Comparison of ENCODE assay signal across 8 mouse cellular contexts in genomic region chr8:70869601-70870041, GRCm38 (mm10). TPM values are rescaled to one million over a fixed set of nuclear protein-coding genes. Genes with fewer than 3 reads are reported as not detected.
A peak's percentile ranks its signal among the peaks of the same experiment; 100 is the strongest.
DNase-seq lines count a peak whose midpoint lies in the region; ATAC-seq and TF ChIP-seq lines count a peak whose summit lies in the region.

No protein-coding gene starts in this region.

- 0 out of 2 replicates have a peak, but pooled peaks cover 1% of the 10 kb centered on the region for H3K27me3 ChIP-seq in intestine, embryonic 16.5 days (replicated peaks; ENCODE audit: control insufficient read depth, insufficient read depth, low read length)
- no peaks in the 10 kb centered on the region for H3K27me3 ChIP-seq in midbrain, embryonic 11.5 days (ENCODE audit: control insufficient read depth, insufficient read depth, low read length)

- no peak overlapping the region for H3K4me3 ChIP-seq in cortical plate, adult 2 months (ENCODE audit: insufficient read depth, low read length)
- H3K4me3 ChIP-seq in intestine, embryonic 16.5 days (ENCODE audit: low read length): no peak overlapping the region
- H3K4me3 ChIP-seq in midbrain, embryonic 11.5 days (ENCODE audit: low read depth, low read length): 0 out of 2 replicates have a peak overlapping the region, but pooled peaks have one; percentile 7

- DNase-seq in cerebellum, adult 11 months: peak; percentile 62
- peak; percentile 51 to 72 for DNase-seq in gastrocnemius, adult 8-10 months (ENCODE audit: low spot score in 2 of 2)
- DNase-seq in left cerebral cortex, postnatal 36 days (ENCODE audit: low spot score in 2 of 2): peak; percentile 73 to 75
- DNase-seq in midbrain, embryonic 11.5 days (ENCODE audit: low spot score, missing footprints): peak; percentile 95
- DNase-seq in skeletal muscle tissue, adult 2 months (ENCODE audit: low read depth, low spot score): peak; percentile 61

- no peaks in the 10 kb centered on the region for H3K36me3 ChIP-seq in intestine, embryonic 16.5 days (ENCODE audit: control insufficient read depth, insufficient read depth, low read length)
- peaks cover 4% of the 10 kb centered on the region; the same call in 1 of the 2 replicates for H3K36me3 ChIP-seq in midbrain, embryonic 11.5 days (ENCODE audit: control insufficient read depth, insufficient read depth, low read length)

- H3K9me3 ChIP-seq in intestine, embryonic 16.5 days (ENCODE audit: control insufficient read depth, low read length): no peaks in the 10 kb centered on the region
- no peaks in the 10 kb centered on the region for H3K9me3 ChIP-seq in midbrain, embryonic 11.5 days (ENCODE audit: control insufficient read depth, low read length)

- no peak overlapping the region for H3K4me2 ChIP-seq in intestine, embryonic 16.5 days (ENCODE audit: low read depth, low read length)
- no peak overlapping the region for H3K4me2 ChIP-seq in midbrain, embryonic 11.5 days

- no peak for ATAC-seq in cerebellum, adult (ENCODE audit: insufficient number of reproducible peaks, low FRiP score, low TSS enrichment)
- 0 out of 2 replicates have a peak, but pooled peaks have one; percentile 9 for ATAC-seq in intestine, embryonic 16.5 days
- ATAC-seq in midbrain, embryonic 11.5 days (ENCODE audit: low FRiP score): no peak; the same call in 1 of the 2 replicates

- no peak for TF ChIP-seq POLR2A in cortical plate, adult 2 months (IDR thresholded peaks at IDR 0.05; ENCODE audit: extremely low read depth, insufficient read depth, low read length)

- H3K27ac ChIP-seq in cortical plate, adult 2 months (ENCODE audit: insufficient read depth, low read length): no peak overlapping the region
- no peak overlapping the region for H3K27ac ChIP-seq in intestine, embryonic 16.5 days (ENCODE audit: low read length)
- H3K27ac ChIP-seq in midbrain, embryonic 11.5 days (ENCODE audit: low read depth, low read length): peak overlapping the region; percentile 32; the same call in 1 of the 2 replicates

- 52% methylated on average over 16 of the region's 16 CpGs for WGBS in intestine, embryonic 16.5 days
- 47% methylated on average over 16 of the region's 16 CpGs for WGBS in midbrain, embryonic 11.5 days

- H3K9ac ChIP-seq in intestine, embryonic 16.5 days (ENCODE audit: low read depth, low read length): 0 out of 2 replicates have a peak overlapping the region, but pooled peaks have one; percentile 43
- H3K9ac ChIP-seq in midbrain, embryonic 11.5 days (ENCODE audit: low read length): peak overlapping the region; percentile 33

- H3K4me1 ChIP-seq in cortical plate, adult 2 months (ENCODE audit: control insufficient read depth, insufficient read depth, low read length): no peaks in the 10 kb centered on the region; the same call in 1 of the 2 replicates
- H3K4me1 ChIP-seq in intestine, embryonic 16.5 days (ENCODE audit: control insufficient read depth, insufficient read depth, low read length): peaks cover 26% of the 10 kb centered on the region
- H3K4me1 ChIP-seq in midbrain, embryonic 11.5 days (ENCODE audit: control insufficient read depth, insufficient read depth, low read length): peaks cover 28% of the 10 kb centered on the region

- intact Hi-C loops in left cerebral cortex, postnatal 36 days (cut with DNase I): loop anchor here (1.0 kb wide), 1 partner anchor 25 kb away; no protein-coding TSS in a partner anchor

- TF ChIP-seq CTCF in cortical plate, adult 2 months (IDR thresholded peaks at IDR 0.05; ENCODE audit: extremely low read depth, insufficient read depth, low read length): peak; percentile 88

RNA-seq across cellular contexts. Expression of gene Ccdc124, which starts 4.1 kb away (rescaled TPM):
- polyA plus RNA-seq in cortical plate, adult 2 months (2012; rRNA removed): 176 and 182 TPM in 2 replicates
- 10 to 100 TPM; 61.7 to 77.8 (median 67.5) TPM for total RNA-seq in gastrocnemius, adult 8-10 months (2022)
- 79.3 and 90.1 TPM in 2 replicates for polyA plus RNA-seq in intestine, embryonic 16.5 days (2015; fragmentation: Nextera tagmentation; extraction: Ambion mirVana)
- 100 to 1,000 TPM in 1 of 2 experiments, 10 to 100 TPM in 1; 88.6 to 108 TPM for total RNA-seq in left cerebral cortex, postnatal 36 days (2021)
- polyA plus RNA-seq in midbrain, embryonic 11.5 days (2014; fragmentation: Nextera tagmentation; extraction: Ambion mirVana): 161 and 166 TPM in 2 replicates

RNA-seq across cellular contexts. Expression of gene Kcnn1, which starts 6.6 kb away (rescaled TPM):
- 30.2 and 36.0 TPM in 2 replicates for polyA plus RNA-seq in cortical plate, adult 2 months (2012; rRNA removed)
- total RNA-seq in gastrocnemius, adult 8-10 months (2022): 10 to 100 TPM; 18.0 to 21.5 (median 20.5) TPM
- 1.0 and 1.2 TPM in 2 replicates for polyA plus RNA-seq in intestine, embryonic 16.5 days (2015; fragmentation: Nextera tagmentation; extraction: Ambion mirVana)
- 10 to 100 TPM; 18.3 to 27.0 TPM for total RNA-seq in left cerebral cortex, postnatal 36 days (2021)
- 10.9 and 12.4 TPM in 2 replicates for polyA plus RNA-seq in midbrain, embryonic 11.5 days (2014; fragmentation: Nextera tagmentation; extraction: Ambion mirVana)

RNA-seq across cellular contexts. Expression of gene Slc5a5, which starts 22.9 kb away (rescaled TPM):
- 15.9 and 16.0 TPM in 2 replicates for polyA plus RNA-seq in cortical plate, adult 2 months (2012; rRNA removed)
- total RNA-seq in gastrocnemius, adult 8-10 months (2022): not detected
- 0.31 and 0.32 TPM in 2 replicates for polyA plus RNA-seq in intestine, embryonic 16.5 days (2015; fragmentation: Nextera tagmentation; extraction: Ambion mirVana)
- total RNA-seq in left cerebral cortex, postnatal 36 days (2021): 10 to 100 TPM in 1 of 2 experiments, 1 to 10 TPM in 1; 8.9 to 12.1 TPM
- 0.61 and 0.77 TPM in 2 replicates for polyA plus RNA-seq in midbrain, embryonic 11.5 days (2014; fragmentation: Nextera tagmentation; extraction: Ambion mirVana)

RNA-seq across cellular contexts. Expression of gene Rpl18a, which starts 27.6 kb away (rescaled TPM):
- polyA plus RNA-seq in cortical plate, adult 2 months (2012; rRNA removed): 1,503 and 1,518 TPM in 2 replicates
- 1,000 to 10,000 TPM in 2 of 4 experiments, 100 to 1,000 TPM in 2; 935 to 1,159 (median 1,025) TPM for total RNA-seq in gastrocnemius, adult 8-10 months (2022)
- 4,291 and 4,407 TPM in 2 replicates for polyA plus RNA-seq in intestine, embryonic 16.5 days (2015; fragmentation: Nextera tagmentation; extraction: Ambion mirVana)
- total RNA-seq in left cerebral cortex, postnatal 36 days (2021): 100 to 1,000 TPM; 558 to 677 TPM
- polyA plus RNA-seq in midbrain, embryonic 11.5 days (2014; fragmentation: Nextera tagmentation; extraction: Ambion mirVana): 2,833 and 3,086 TPM in 2 replicates

RNA-seq across cellular contexts. Expression of gene Arrdc2, which starts 30.1 kb away (rescaled TPM):
- 31.4 and 35.1 TPM in 2 replicates for polyA plus RNA-seq in cortical plate, adult 2 months (2012; rRNA removed)
- total RNA-seq in gastrocnemius, adult 8-10 months (2022): 100 to 1,000 TPM in 1 of 4 experiments, 10 to 100 TPM in 3; 38.9 to 177 (median 68.9) TPM
- 8.3 and 9.0 TPM in 2 replicates for polyA plus RNA-seq in intestine, embryonic 16.5 days (2015; fragmentation: Nextera tagmentation; extraction: Ambion mirVana)
- 10 to 100 TPM; 16.9 to 20.2 TPM for total RNA-seq in left cerebral cortex, postnatal 36 days (2021)
- polyA plus RNA-seq in midbrain, embryonic 11.5 days (2014; fragmentation: Nextera tagmentation; extraction: Ambion mirVana): 7.1 and 8.0 TPM in 2 replicates
